Comparison of ENCODE assay signal across 8 mouse cellular contexts in genomic region chr7:18872816-18873215, GRCm38 (mm10). TPM values are rescaled to one million over a fixed set of nuclear protein-coding genes. Genes with fewer than 3 reads are reported as not detected.
DNase-seq lines count a peak whose midpoint lies in the region; ATAC-seq and TF ChIP-seq lines count a peak whose summit lies in the region.

No protein-coding gene starts in this region.

- TF ChIP-seq POLR2A in myocyte (IDR thresholded peaks at IDR 0.05; ENCODE audit: insufficient read length, low read depth), result no peak

- H3K4me2 ChIP-seq in heart, embryonic 14.5 days (ENCODE audit: low read length), result peak overlapping the region; percentile 70
- H3K4me2 ChIP-seq in intestine, embryonic 14.5 days (ENCODE audit: low read length), result peak overlapping the region; percentile 70
- H3K4me2 ChIP-seq in myocyte (ENCODE audit: low read depth), result peak overlapping the region; percentile 91

- WGBS in heart, embryonic 14.5 days, result 6% methylated on average over 7 of the region's 7 CpGs
- 6% methylated on average over 7 of the region's 7 CpGs for WGBS in embryonic facial prominence, embryonic 10.5 days
- WGBS in intestine, embryonic 14.5 days, result 5% methylated on average over 7 of the region's 7 CpGs

- H3K27me3 ChIP-seq in heart, embryonic 14.5 days (ENCODE audit: control insufficient read depth, insufficient read depth, low read length), result 0 out of 2 replicates have a peak, but pooled peaks cover 5% of the 10 kb centered on the region
- H3K27me3 ChIP-seq in embryonic facial prominence, embryonic 10.5 days (replicated peaks; ENCODE audit: low read depth, poor library complexity, severe bottlenecking), result no peaks in the 10 kb centered on the region
- no peaks in the 10 kb centered on the region for H3K27me3 ChIP-seq in intestine, embryonic 14.5 days (replicated peaks; ENCODE audit: control insufficient read depth, insufficient read depth, low read length)
- H3K27me3 ChIP-seq in myocyte (ENCODE audit: control insufficient read depth, insufficient read depth, insufficient read length), result no peaks in the 10 kb centered on the region

- no peak overlapping the region for H3ac ChIP-seq in myocyte (ENCODE audit: control insufficient read depth, insufficient read length)

- H3K9ac ChIP-seq in heart, embryonic 14.5 days (ENCODE audit: low read length), result peak overlapping the region; percentile 59; the same call in 1 of the 2 replicates
- peak overlapping the region; percentile 41 for H3K9ac ChIP-seq in intestine, embryonic 14.5 days (ENCODE audit: low read length)

- H3K27ac ChIP-seq in heart, embryonic 14.5 days (replicated peaks in 1 of 2; ENCODE audit: control insufficient read depth in 1 of 2, insufficient read depth in 1 of 2, low read depth in 2 of 2, low read length in 2 of 2), result no peak overlapping the region
- H3K27ac ChIP-seq in embryonic facial prominence, embryonic 10.5 days (replicated peaks), result no peak overlapping the region; the same call in 1 of the 2 replicates
- H3K27ac ChIP-seq in intestine, embryonic 14.5 days (ENCODE audit: low read depth), result no peak overlapping the region

- no peak for DNase-seq in heart, postnatal 10 days
- peak; percentile 28 for DNase-seq in embryonic facial prominence, embryonic 10.5 days (ENCODE audit: low spot score)
- peak; percentile 63 for DNase-seq in intestine, embryonic 14.5 days (ENCODE audit: low spot score)
- DNase-seq in left cerebral cortex, postnatal 14 days (ENCODE audit: low spot score in 2 of 2), result no peak
- DNase-seq in gastrocnemius, postnatal 14 days, result no peak
- no peak for DNase-seq in retina, postnatal 1 day

- H3K4me3 ChIP-seq in heart, embryonic 14.5 days (ENCODE audit: control insufficient read depth in 1 of 2, insufficient read depth in 1 of 2, low read depth in 1 of 2, low read length in 2 of 2), result peak overlapping the region; percentile 34 to 36
- peak overlapping the region; percentile 51 for H3K4me3 ChIP-seq in embryonic facial prominence, embryonic 10.5 days
- H3K4me3 ChIP-seq in intestine, embryonic 14.5 days (ENCODE audit: low read depth, low read length), result peak overlapping the region; percentile 35
- no peak overlapping the region for H3K4me3 ChIP-seq in myocyte

- H3K36me3 ChIP-seq in heart, embryonic 14.5 days (ENCODE audit: control insufficient read depth, insufficient read depth, low read length), result no peaks in the 10 kb centered on the region
- H3K36me3 ChIP-seq in embryonic facial prominence, embryonic 10.5 days (replicated peaks), result no peaks in the 10 kb centered on the region
- H3K36me3 ChIP-seq in intestine, embryonic 14.5 days (ENCODE audit: control insufficient read depth, insufficient read depth, low read length), result no peaks in the 10 kb centered on the region
- H3K36me3 ChIP-seq in myocyte (ENCODE audit: control insufficient read depth, insufficient read depth), result no peaks in the 10 kb centered on the region

- no peak for ATAC-seq in heart, embryonic 14.5 days (ENCODE audit: insufficient number of reproducible peaks, insufficient read depth, low FRiP score, low read depth)
- ATAC-seq in intestine, embryonic 14.5 days (replicated peaks; ENCODE audit: low FRiP score, low TSS enrichment, low read depth), result peak; percentile 37; the same call in 1 of the 2 replicates

- intact Hi-C loops in heart, postnatal 10 days (cut with DNase I), result loop anchor here (1.0 to 5.0 kb wide), 5 partner anchors 41 to 1801 kb away; partner anchors contain the start of gene Psg16
- intact Hi-C loops in left cerebral cortex, postnatal 14 days (cut with DNase I), result loop anchor here (1.0 to 10.0 kb wide), 2 partner anchors 123 to 1808 kb away; partner anchors contain the start of gene Hif3a
- intact Hi-C loops in gastrocnemius, postnatal 14 days (cut with DNase I; ENCODE audit: low total_unique reads), result loop anchor here (2.0 kb wide), 1 partner anchor 122 kb away; no protein-coding TSS in a partner anchor

- no peaks in the 10 kb centered on the region for H3K4me1 ChIP-seq in heart, embryonic 14.5 days (ENCODE audit: control insufficient read depth in 2 of 2, insufficient read depth in 2 of 2, low read length in 2 of 2)
- peaks cover 10% of the 10 kb centered on the region; the same call in 1 of the 2 replicates for H3K4me1 ChIP-seq in embryonic facial prominence, embryonic 10.5 days
- H3K4me1 ChIP-seq in intestine, embryonic 14.5 days (replicated peaks; ENCODE audit: control insufficient read depth, insufficient read depth, low read length), result 0 out of 2 replicates have a peak, but pooled peaks cover 3% of the 10 kb centered on the region

- H3K79me2 ChIP-seq in myocyte (ENCODE audit: control insufficient read depth, insufficient read depth), result no peaks in the 10 kb centered on the region

- 0 out of 2 replicates have a peak, but pooled peaks cover 3% of the 10 kb centered on the region for H3K9me3 ChIP-seq in heart, embryonic 14.5 days (ENCODE audit: control insufficient read depth, low read length)
- peaks cover 3% of the 10 kb centered on the region; the same call in 1 of the 2 replicates for H3K9me3 ChIP-seq in embryonic facial prominence, embryonic 10.5 days
- peaks cover 5% of the 10 kb centered on the region; the same call in 1 of the 2 replicates for H3K9me3 ChIP-seq in intestine, embryonic 14.5 days (ENCODE audit: control insufficient read depth, low read length)

TF ChIP-seq in myocyte, 11 proteins besides CTCF, POLR2A, EP300 and RAD21:
- TF ChIP-seq TCF3 (IDR thresholded peaks at IDR 0.05; ENCODE audit: insufficient read length, low read depth) (no peak), SRF (IDR thresholded peaks at IDR 0.05; ENCODE audit: control insufficient read depth, insufficient read length, low read depth) (no peak), MYOD1 (IDR thresholded peaks at IDR 0.05; ENCODE audit: control insufficient read depth in 1 of 3, insufficient read length in 2 of 3, low read depth in 2 of 3) (no peak), E2F4 (IDR thresholded peaks at IDR 0.05; ENCODE audit: insufficient read depth) (no peak), USF1 (IDR thresholded peaks at IDR 0.05; ENCODE audit: low read depth) (no peak)

RNA-seq across cellular contexts. Expression of gene Pglyrp1, which starts 1.7 kb away (rescaled TPM):
- polyA plus RNA-seq in heart, embryonic 14.5 days (2014; fragmentation: Nextera tagmentation; extraction: Ambion mirVana), result 0.93 and 1.8 TPM in 2 replicates
- 1 to 10 TPM; 2.0 to 2.8 TPM for total RNA-seq in heart, postnatal 10 days (2021)
- 0.69 and 0.70 TPM in 2 replicates for polyA plus RNA-seq in embryonic facial prominence, embryonic 10.5 days (2016; fragmentation: Nextera tagmentation; extraction: Ambion mirVana)
- polyA plus RNA-seq in intestine, embryonic 14.5 days (2014; fragmentation: Nextera tagmentation; extraction: Ambion mirVana), result 17.7 and 26.7 TPM in 2 replicates
- polyA plus RNA-seq in myocyte (2012; fragmentation: generic; extraction: Trizol), result not detected
- 10 to 100 TPM; 25.1 to 34.5 TPM for total RNA-seq in left cerebral cortex, postnatal 14 days (2021)
- 1 to 10 TPM; 1.4 to 1.5 TPM for total RNA-seq in gastrocnemius, postnatal 14 days (2021)

RNA-seq across cellular contexts. Expression of gene Mill2, which starts 33.0 kb away (rescaled TPM):
- 0.16 and 0.46 TPM in 2 replicates for polyA plus RNA-seq in heart, embryonic 14.5 days (2014; fragmentation: Nextera tagmentation; extraction: Ambion mirVana)
- 1 to 10 TPM; 5.1 to 5.5 TPM for total RNA-seq in heart, postnatal 10 days (2021)
- polyA plus RNA-seq in embryonic facial prominence, embryonic 10.5 days (2016; fragmentation: Nextera tagmentation; extraction: Ambion mirVana), result not detected in 2 replicates
- polyA plus RNA-seq in intestine, embryonic 14.5 days (2014; fragmentation: Nextera tagmentation; extraction: Ambion mirVana), result 0.62 and 1.1 TPM in 2 replicates
- 0.24 TPM for polyA plus RNA-seq in myocyte (2012; fragmentation: generic; extraction: Trizol)
- total RNA-seq in left cerebral cortex, postnatal 14 days (2021), result 1 to 10 TPM; 1.3 to 2.0 TPM
- 1 to 10 TPM; 2.6 to 3.2 TPM for total RNA-seq in gastrocnemius, postnatal 14 days (2021)

RNA-seq across cellular contexts. Expression of gene Ccdc61, which starts 37.4 kb away (rescaled TPM):
- 12.2 and 14.3 TPM in 2 replicates for polyA plus RNA-seq in heart, embryonic 14.5 days (2014; fragmentation: Nextera tagmentation; extraction: Ambion mirVana)
- total RNA-seq in heart, postnatal 10 days (2021), result 10 to 100 TPM in 1 of 2 experiments, 1 to 10 TPM in 1; 9.5 to 11.5 TPM
- polyA plus RNA-seq in embryonic facial prominence, embryonic 10.5 days (2016; fragmentation: Nextera tagmentation; extraction: Ambion mirVana), result 30.9 and 34.8 TPM in 2 replicates
- 21.5 and 21.7 TPM in 2 replicates for polyA plus RNA-seq in intestine, embryonic 14.5 days (2014; fragmentation: Nextera tagmentation; extraction: Ambion mirVana)
- 7.7 TPM for polyA plus RNA-seq in myocyte (2012; fragmentation: generic; extraction: Trizol)
- total RNA-seq in left cerebral cortex, postnatal 14 days (2021), result 10 to 100 TPM; 11.6 to 13.0 TPM
- 1 to 10 TPM; 5.1 TPM for total RNA-seq in gastrocnemius, postnatal 14 days (2021)

RNA-seq across cellular contexts. Expression of gene Psg17, which starts 51.4 kb away (rescaled TPM):
- not detected in 2 replicates for polyA plus RNA-seq in heart, embryonic 14.5 days (2014; fragmentation: Nextera tagmentation; extraction: Ambion mirVana)
- total RNA-seq in heart, postnatal 10 days (2021), result not detected
- polyA plus RNA-seq in embryonic facial prominence, embryonic 10.5 days (2016; fragmentation: Nextera tagmentation; extraction: Ambion mirVana), result 0.11 TPM in 1 of 2 replicates, not detected in the other
- polyA plus RNA-seq in intestine, embryonic 14.5 days (2014; fragmentation: Nextera tagmentation; extraction: Ambion mirVana), result 0.27 TPM in 1 of 2 replicates, not detected in the other
- 0.01 TPM for polyA plus RNA-seq in myocyte (2012; fragmentation: generic; extraction: Trizol)
- total RNA-seq in left cerebral cortex, postnatal 14 days (2021), result not detected
- total RNA-seq in gastrocnemius, postnatal 14 days (2021), result not detected

RNA-seq across cellular contexts. Expression of gene Nova2, which starts 52.9 kb away (rescaled TPM):
- polyA plus RNA-seq in heart, embryonic 14.5 days (2014; fragmentation: Nextera tagmentation; extraction: Ambion mirVana), result 0.57 and 0.88 TPM in 2 replicates
- total RNA-seq in heart, postnatal 10 days (2021), result 10 to 100 TPM in 1 of 2 experiments, 1 to 10 TPM in 1; 9.9 to 10.1 TPM
- 0.98 and 1.5 TPM in 2 replicates for polyA plus RNA-seq in embryonic facial prominence, embryonic 10.5 days (2016; fragmentation: Nextera tagmentation; extraction: Ambion mirVana)
- polyA plus RNA-seq in intestine, embryonic 14.5 days (2014; fragmentation: Nextera tagmentation; extraction: Ambion mirVana), result 0.66 and 0.75 TPM in 2 replicates
- 0.06 TPM for polyA plus RNA-seq in myocyte (2012; fragmentation: generic; extraction: Trizol)
- 100 to 1,000 TPM; 105 to 110 TPM for total RNA-seq in left cerebral cortex, postnatal 14 days (2021)
- 1 to 10 TPM; 2.6 to 3.3 TPM for total RNA-seq in gastrocnemius, postnatal 14 days (2021)

Comparison
In these comparisons a context has a peak if more than half of its experiments do, and no peak if none do; other contexts are left out.
1. DNase-seq: peak in embryonic facial prominence, embryonic 10.5 days (single experiment) and intestine, embryonic 14.5 days (single experiment); none in heart, postnatal 10 days (0 of 2), left cerebral cortex, postnatal 14 days (0 of 2), gastrocnemius, postnatal 14 days (single experiment) and retina, postnatal 1 day (single experiment).
2. Peak in every context shown above with its lines, with median percentiles within 50 percentile points of each other: H3K4me2 ChIP-seq.